Mouse (Mus musculus) G1E (cell line): ENCODE results near the gene Tlr4. TPM values are rescaled to one million over a fixed set of nuclear protein-coding genes. Genes with fewer than 3 reads are reported as not detected.

Experiments used
- ATAC-seq: 2 replicates; pipeline ENCODE4 v1.8.0; 2016; ENCODE audit warnings: mild to moderate bottlenecking; ENCODE audit not compliant: insufficient number of reproducible peaks, poor library complexity, low FRiP score, severe bottlenecking; ENCODE audit errors: extremely low read depth
- DNase-seq: peaks from one replicate; pipeline ENCODE4 v3.0.0; 2012; ENCODE audit warnings: low spot score
- H3K27me3 ChIP-seq: 2 replicates; pipeline ENCODE4 v1.6.1; 2012; ENCODE audit warnings: mild to moderate bottlenecking, low read length, inconsistent platforms; ENCODE audit not compliant: insufficient read depth
- H3K36me3 ChIP-seq: replicated peaks from 2 replicates; pipeline ENCODE3; 2012; ENCODE audit warnings: mild to moderate bottlenecking, inconsistent platforms
- H3K4me1 ChIP-seq: 2 replicates; pipeline ENCODE4 v1.6.1; 2012; ENCODE audit warnings: low read depth, low read length, inconsistent platforms, mixed read lengths; ENCODE audit not compliant: insufficient read depth
- H3K4me3 ChIP-seq: 2 replicates; pipeline ENCODE4 v1.5.1; 2012; ENCODE audit warnings: low read depth, mild to moderate bottlenecking, inconsistent platforms, low read length, moderate library complexity, mixed read lengths
- H3K9me3 ChIP-seq: replicated peaks from 2 replicates; pipeline ENCODE4 v1.6.1; 2012; ENCODE audit warnings: inconsistent platforms
- CTCF ChIP-seq: IDR thresholded peaks from 2 replicates; pipeline ENCODE4 v1.5.1; 2012; ENCODE audit warnings: low read depth, low read length, inconsistent platforms, mixed read lengths
- GATA1 ChIP-seq: IDR thresholded peaks from 2 replicates; pipeline ENCODE4 v1.6.1; 2012; ENCODE audit warnings: borderline replicate concordance, low read length, inconsistent platforms, mixed read lengths
- GATA2 ChIP-seq: IDR thresholded peaks from 2 replicates; pipeline ENCODE4 v1.6.1; 2012; ENCODE audit warnings: low read depth, low read length, inconsistent platforms, borderline replicate concordance
- POLR2AphosphoS5 ChIP-seq: IDR thresholded peaks from 2 replicates; pipeline ENCODE4 v1.6.1; 2012; ENCODE audit warnings: low read depth, low read length, inconsistent platforms; ENCODE audit not compliant: insufficient replicate concordance
- TAL1 ChIP-seq: conservative IDR thresholded peaks from 2 replicates; pipeline ENCODE4 v1.6.1; 2012; ENCODE audit warnings: low read depth, low read length, inconsistent platforms, mixed read lengths
- polyA plus RNA-seq: library from polyadenylated mRNA; stranded (reverse); fragments of >175 nt; gene quantifications from 2 replicates; pipeline ENCODE4 v1.2.3, GENCODE M21; 2012
- total RNA-seq, 2 experiments: library from RNA; stranded (forward) in 1 of 2; stranded (reverse) in 1 of 2; fragments of 200-1000 nt in 1 of 2; fragments of >200 nt in 1 of 2; fragmentation: Nextera tagmentation in 1 of 2; gene quantifications; 2 replicates each; pipeline ENCODE4 v1.2.3; 2014 to 2017

Tlr4 gene
- total RNA-seq (2014; fragmentation: Nextera tagmentation) = not detected in 2 replicates
- 0.22 TPM in 1 of 2 replicates, not detected in the other for total RNA-seq (2017)
- polyA plus RNA-seq = not detected in 2 replicates

DNA sequence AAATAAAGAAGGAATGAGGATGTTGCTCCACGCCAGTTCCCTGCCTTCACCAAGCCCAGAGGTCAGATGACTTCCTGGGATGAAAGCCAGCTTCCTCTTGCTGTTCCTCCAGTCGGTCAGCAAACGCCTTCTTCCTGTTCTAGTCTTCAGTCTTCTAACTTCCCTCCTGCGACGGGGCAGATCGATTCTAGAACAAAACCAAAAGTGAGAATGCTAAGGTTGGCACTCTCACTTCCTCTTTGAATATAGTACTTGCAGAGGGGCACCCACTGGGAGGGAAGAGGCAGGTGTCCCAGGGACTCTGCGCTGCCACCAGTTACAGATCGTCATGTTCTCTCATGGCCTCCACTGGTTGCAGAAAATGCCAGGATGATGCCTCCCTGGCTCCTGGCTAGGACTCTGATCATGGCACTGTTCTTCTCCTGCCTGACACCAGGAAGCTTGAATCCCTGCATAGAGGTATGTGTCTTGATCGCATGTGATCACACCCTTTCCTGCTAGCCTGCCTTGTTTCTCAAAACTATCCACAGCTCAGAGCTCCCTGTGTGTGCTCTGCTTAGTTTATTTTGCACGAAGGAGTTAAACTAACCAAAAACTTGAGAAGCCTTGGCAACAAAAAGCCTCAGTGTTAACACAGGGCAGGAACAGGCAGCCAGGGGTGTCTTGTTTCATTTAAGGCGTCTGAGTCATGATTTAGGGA is at the start of gene Tlr4:
Tlr4 (plus strand) TSS at position 122 of the 700 bp plus-strand sequence.
- Histone ChIP-seq H3K9me3 (peaks cover 5% of the 10 kb centered on the region), H3K36me3 (no peaks in the 10 kb centered on the region), H3K4me1 (no peaks in the 10 kb centered on the region), H3K4me3 (no peak within 1 kb of the TSS), H3K27me3 (no peaks in the 10 kb centered on the region)
- no peak for DNase-seq
- no peak for TF ChIP-seq GATA2
- ATAC-seq = no peak

DNA sequence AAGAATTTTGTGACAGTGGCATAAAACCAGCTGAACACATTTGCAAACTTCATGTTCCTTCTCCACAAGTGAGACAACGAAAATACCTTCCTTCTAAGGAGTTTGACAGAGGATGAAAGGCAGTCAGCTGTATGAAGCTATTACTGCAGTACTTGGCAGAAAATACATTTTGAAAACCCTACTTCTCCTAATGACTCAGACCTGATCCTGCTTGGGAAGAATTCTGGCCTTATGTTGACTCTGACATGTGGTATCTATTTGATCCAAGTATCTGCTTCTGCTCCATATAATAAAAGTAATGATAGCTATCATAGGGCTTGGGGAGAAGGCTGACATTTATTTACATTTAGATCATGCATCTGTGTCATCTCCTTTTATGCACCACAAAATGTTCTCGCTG is 33.1 kb upstream of the Tlr4 start:
- ATAC-seq (no peak), DNase-seq (no peak)
- H3K36me3 ChIP-seq = no peaks in the 10 kb centered on the region
- H3K27me3 ChIP-seq = no peaks in the 10 kb centered on the region
- no peak overlapping the region for H3K4me3 ChIP-seq
- TF ChIP-seq CTCF (no peak), POLR2AphosphoS5 (no peak), TAL1 (no peak), GATA1 (no peak), GATA2 (no peak)
- no peaks in the 10 kb centered on the region for H3K9me3 ChIP-seq
- H3K4me1 ChIP-seq = no peaks in the 10 kb centered on the region

DNA sequence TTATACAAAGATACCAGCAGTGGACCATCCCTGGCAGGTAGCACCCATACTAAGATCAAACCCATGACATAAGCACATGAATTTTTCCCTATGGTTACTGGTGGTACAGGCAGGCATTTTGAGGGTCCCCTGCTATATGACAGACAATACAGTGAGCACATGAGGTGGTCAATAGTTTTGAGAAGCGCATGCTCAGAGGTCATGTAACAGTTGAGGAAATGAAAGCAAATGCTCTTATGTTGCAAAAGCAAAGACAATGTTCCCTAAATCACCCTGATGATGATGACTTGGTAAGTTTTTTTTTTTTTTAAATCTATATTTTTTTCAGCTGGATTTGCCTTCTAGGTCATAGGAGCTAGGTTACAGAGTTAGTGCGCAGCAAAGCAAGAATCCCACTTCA is 30.7 kb upstream of the Tlr4 start:
- no peak for TF ChIP-seq GATA2
- no peak for TF ChIP-seq CTCF
- no peak for TF ChIP-seq POLR2AphosphoS5
- TF ChIP-seq GATA1 = no peak
- TF ChIP-seq TAL1 = no peak
- no peak overlapping the region for H3K4me3 ChIP-seq
- DNase-seq = no peak

DNA sequence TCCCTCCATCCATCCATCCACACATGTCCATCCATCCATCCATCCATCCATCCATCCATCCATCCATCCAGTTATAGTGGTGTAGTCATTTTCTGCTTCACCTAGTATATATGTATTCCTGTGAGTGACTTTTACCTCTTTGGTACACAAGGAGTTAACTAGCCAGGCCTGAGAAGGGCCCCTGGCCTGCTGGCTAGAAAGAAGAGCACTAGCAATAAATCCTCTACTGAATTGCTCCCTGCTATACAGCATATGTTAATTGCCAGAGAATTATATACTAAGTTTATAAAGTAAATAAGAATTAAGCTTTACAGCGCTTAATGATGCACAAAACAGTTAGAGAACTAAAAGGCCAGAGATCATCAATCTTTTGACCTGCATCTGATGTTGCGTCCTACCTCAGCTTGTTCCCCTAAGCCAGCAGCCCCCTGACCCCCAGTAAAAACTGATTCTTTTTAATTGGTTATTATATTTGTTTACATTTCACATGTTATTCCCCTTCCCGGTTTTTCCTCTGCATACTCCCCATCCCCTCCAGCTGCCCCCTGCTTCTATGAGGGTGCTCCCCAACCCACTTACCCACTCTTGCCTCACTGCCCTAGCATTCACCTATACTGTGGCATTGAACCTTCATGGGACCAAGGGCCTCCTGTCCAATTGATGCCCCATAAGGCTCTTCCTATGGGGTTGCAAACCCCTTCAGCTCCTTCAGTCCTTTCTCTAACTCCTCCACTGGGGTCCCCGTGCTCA is 22.7 kb upstream of the Tlr4 start:
- TF ChIP-seq GATA2 = no peak
- no peak for TF ChIP-seq POLR2AphosphoS5
- no peak for TF ChIP-seq TAL1
- no peak for TF ChIP-seq GATA1
- no peak for TF ChIP-seq CTCF
- ATAC-seq = no peak

More for the DNA sequence above, 30.7 kb upstream of the Tlr4 start:
- Histone ChIP-seq H3K36me3 (no peaks in the 10 kb centered on the region), H3K9me3 (no peaks in the 10 kb centered on the region), H3K27me3 (no peaks in the 10 kb centered on the region), H3K4me1 (no peaks in the 10 kb centered on the region)
- ATAC-seq = no peak

DNA sequence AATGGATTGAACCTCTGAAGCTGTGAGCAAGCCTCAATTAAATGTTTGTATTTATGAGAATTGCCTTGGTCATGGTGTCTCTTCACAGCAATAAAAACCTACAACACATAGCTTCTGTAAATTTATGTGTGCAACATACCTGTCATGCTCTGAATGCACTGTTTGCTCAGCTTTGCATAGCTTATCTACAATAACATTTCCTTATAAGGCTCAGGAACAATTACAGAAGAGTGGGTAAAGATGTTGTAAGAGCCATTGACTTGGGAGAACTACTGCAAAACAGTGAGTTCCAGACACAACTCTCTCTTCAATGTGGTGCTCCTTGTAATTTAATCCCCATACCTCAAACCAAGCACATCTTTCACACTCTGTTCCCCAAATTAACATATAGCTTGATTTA is 21.6 kb upstream of the Tlr4 start:
- no peaks in the 10 kb centered on the region for H3K27me3 ChIP-seq
- no peaks in the 10 kb centered on the region for H3K9me3 ChIP-seq
- no peak overlapping the region for H3K4me3 ChIP-seq
- DNase-seq (no peak), ATAC-seq (no peak)
- no peak for TF ChIP-seq GATA1
- TF ChIP-seq CTCF = no peak
- no peak for TF ChIP-seq GATA2
- TF ChIP-seq POLR2AphosphoS5 = no peak
- H3K4me1 ChIP-seq = no peaks in the 10 kb centered on the region
- H3K36me3 ChIP-seq = no peaks in the 10 kb centered on the region

More for the DNA sequence above, 22.7 kb upstream of the Tlr4 start:
- no peak for DNase-seq
- no peaks in the 10 kb centered on the region for H3K4me1 ChIP-seq
- H3K4me3 ChIP-seq = no peak overlapping the region
- H3K27me3 ChIP-seq = no peaks in the 10 kb centered on the region
- no peaks in the 10 kb centered on the region for H3K9me3 ChIP-seq
- no peaks in the 10 kb centered on the region for H3K36me3 ChIP-seq

DNA sequence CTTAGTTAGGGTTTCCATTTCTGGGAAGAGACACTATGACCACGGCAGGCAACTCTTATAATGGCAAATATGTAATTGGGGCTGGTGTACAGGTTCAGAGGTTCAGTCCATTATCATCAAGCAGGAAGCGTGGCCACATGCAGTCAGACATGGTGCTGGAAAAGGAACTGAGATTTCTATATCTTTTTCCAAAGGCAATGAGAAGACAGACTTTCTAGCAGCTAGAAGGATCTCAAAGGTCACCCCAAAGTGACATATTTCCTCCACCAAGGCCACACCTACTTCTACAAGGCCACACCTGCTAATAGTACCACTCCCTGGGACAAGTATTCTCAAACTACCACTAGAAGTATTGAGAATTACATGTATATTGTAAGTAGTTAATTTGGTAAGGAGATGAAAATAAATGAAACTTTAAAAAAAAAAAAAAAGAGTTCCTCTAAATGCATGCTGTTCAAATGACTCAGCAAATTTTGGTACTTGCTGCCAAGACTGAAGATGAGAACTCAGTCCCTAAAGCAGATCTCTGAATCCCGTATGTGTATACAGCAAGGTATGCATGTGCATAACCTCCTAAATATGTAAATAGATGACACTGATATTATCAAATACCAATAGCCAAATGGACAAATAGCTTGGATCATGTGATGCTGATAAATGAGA is 10.9 kb upstream of the Tlr4 start:
- no peak for ATAC-seq
- no peaks in the 10 kb centered on the region for H3K36me3 ChIP-seq
- no peaks in the 10 kb centered on the region for H3K27me3 ChIP-seq
- H3K4me3 ChIP-seq = no peak overlapping the region
- no peak for TF ChIP-seq POLR2AphosphoS5
- TF ChIP-seq TAL1 = no peak
- TF ChIP-seq CTCF = no peak
- no peak for TF ChIP-seq GATA2
- TF ChIP-seq GATA1 = no peak
- no peaks in the 10 kb centered on the region for H3K9me3 ChIP-seq
- no peak for DNase-seq
- no peaks in the 10 kb centered on the region for H3K4me1 ChIP-seq
